Mouse (Mus musculus) gastrocnemius, postnatal 14 days (tissue): ENCODE measurements at regions not wholly inside any gene's neighbourhood (a gene's known extent, or its start where the extent isn't known, plus 50 kb on each side); places are given as distances from the start of the nearest gene placed in this dataset.

Experiments used
- DNase-seq: peaks from one replicate; pipeline ENCODE4 v3.0.0; 2021; ENCODE audit warnings: mixed read lengths
- intact Hi-C: fragments of 180-260 bp; cut with DNase I; formaldehyde crosslinking; loops from one replicate; pipeline ENCODE4 v1.15.1; 2025; ENCODE audit warnings: low total_unique reads

- intact Hi-C loops: no loop called here
- DNase-seq: no peak
Observed at GRCm38 (mm10) chr13:99037131-99037530, 52.8 kb upstream of the 1700024P04Rik start.
